Mouse (Mus musculus) megakaryocyte, adult 5-6 weeks (primary cell): ENCODE data around the gene Cdk1. TPM values are rescaled to one million over a fixed set of nuclear protein-coding genes. Genes with fewer than 3 reads are reported as not detected.

Source experiments
- ATAC-seq: 2 replicates; pipeline ENCODE4 v1.8.0; 2016; ENCODE audit warnings: mild to moderate bottlenecking, inconsistent platforms; ENCODE audit not compliant: poor library complexity, severe bottlenecking
- total RNA-seq, 2 experiments: library from RNA; stranded (forward) in 1 of 2; stranded (reverse) in 1 of 2; fragments of 153-499, 151-499 nt in 1 of 2; fragments of 221-1000, 200-1000 nt in 1 of 2; gene quantifications; 2 replicates each; pipeline versions ENCODE4 v1.2.3 to v1.2.4; 2015 to 2017

The Cdk1 gene
- total RNA-seq, 2 experiments from 2014 or later, result 102 to 232 TPM

- ATAC-seq, result peak; percentile 22; the same call in 1 of the 2 replicates
Observed at GRCm38 (mm10) chr10:69351071-69351841, 1.5 kb downstream of the Cdk1 start.

- no peak for ATAC-seq
Observed at GRCm38 (mm10) chr10:69348206-69348605, 4.5 kb downstream of the Cdk1 start.

GRCm38 (mm10) chr10:69342328-69342727 lies 10.4 kb downstream of the Cdk1 start:
- no peak for ATAC-seq

- ATAC-seq, result no peak
Observed at GRCm38 (mm10) chr10:69341570-69342227, 11.0 kb downstream of the Cdk1 start.

GRCm38 (mm10) chr10:69340001-69340400 lies 12.7 kb downstream of the Cdk1 start:
- no peak for ATAC-seq

- no peak for ATAC-seq
Observed at GRCm38 (mm10) chr10:69336219-69336618, 16.5 kb downstream of the Cdk1 start.

- no peak for ATAC-seq
Observed at GRCm38 (mm10) chr10:69335611-69336010, 17.1 kb downstream of the Cdk1 start.

- ATAC-seq, result no peak
Observed at GRCm38 (mm10) chr10:69335195-69335536, 17.6 kb downstream of the Cdk1 start.

- no peak for ATAC-seq
Observed at GRCm38 (mm10) chr10:69334271-69335194, 18.2 kb downstream of the Cdk1 start.

GRCm38 (mm10) chr10:69333212-69333611 lies 19.5 kb downstream of the Cdk1 start:
- no peak for ATAC-seq

- ATAC-seq, result no peak
Observed at GRCm38 (mm10) chr10:69331231-69331630, 21.5 kb downstream of the Cdk1 start.

GRCm38 (mm10) chr10:69328656-69329046 lies 24.1 kb downstream of the Cdk1 start:
- no peak for ATAC-seq

GRCm38 (mm10) chr10:69328029-69328655 lies 24.6 kb downstream of the Cdk1 start:
- ATAC-seq, result no peak

GRCm38 (mm10) chr10:69327362-69327761 lies 25.4 kb downstream of the Cdk1 start:
- ATAC-seq, result no peak

GRCm38 (mm10) chr10:69326433-69326832 lies 26.3 kb downstream of the Cdk1 start:
- ATAC-seq, result no peak

- ATAC-seq, result no peak
Observed at GRCm38 (mm10) chr10:69324816-69325215, 27.9 kb downstream of the Cdk1 start.

GRCm38 (mm10) chr10:69323986-69324385 lies 28.8 kb downstream of the Cdk1 start:
- ATAC-seq, result no peak

- no peak for ATAC-seq
Observed at GRCm38 (mm10) chr10:69321519-69322035, 31.2 kb downstream of the Cdk1 start.

- ATAC-seq, result peak; percentile 62; the same call in 1 of the 2 replicates
Observed at GRCm38 (mm10) chr10:69320667-69321518, 31.8 kb downstream of the Cdk1 start.

- no peak for ATAC-seq
Observed at GRCm38 (mm10) chr10:69318514-69318913, 34.2 kb downstream of the Cdk1 start.
